Mouse (Mus musculus) kidney, embryonic 15.5 days (tissue): ENCODE data around the gene Cdca3. TPM values are rescaled to one million over a fixed set of nuclear protein-coding genes. Genes with fewer than 3 reads are reported as not detected.
A peak's percentile ranks its signal among the peaks of the same experiment; 100 is the strongest.
"Not testable (repeated sequence)": the region's sequence is repeated elsewhere in the genome, so short reads cannot be mapped to it uniquely, and the experiment has no call there.

Experiments used
- ATAC-seq: fragments of 200-750 bp; cut with Nextera tagmentation; replicated peaks from 2 replicates; pipeline ENCODE4 v1.8.0; 2017; ENCODE audit warnings: moderate TSS enrichment; ENCODE audit not compliant: low FRiP score
- H3K27ac ChIP-seq: fragments of 300-500 bp; sonication (generic); 2 replicates; pipeline ENCODE4 v1.5.1; 2015; ENCODE audit warnings: mild to moderate bottlenecking, inconsistent platforms
- H3K27me3 ChIP-seq: fragments of 300-500 bp; sonication (generic); 2 replicates; pipeline ENCODE4 v1.6.1; 2015; ENCODE audit warnings: inconsistent platforms
- H3K36me3 ChIP-seq: fragments of 300-500 bp; sonication (generic); 2 replicates; pipeline ENCODE4 v1.6.1; 2015; ENCODE audit warnings: inconsistent platforms
- H3K4me1 ChIP-seq: fragments of 300-500 bp; sonication (generic); 2 replicates; pipeline ENCODE4 v1.6.1; 2015; ENCODE audit warnings: inconsistent platforms
- H3K4me2 ChIP-seq: fragments of 300-500 bp; sonication (generic); 2 replicates; pipeline ENCODE4 v1.6.1; 2015; ENCODE audit warnings: moderate library complexity, mild to moderate bottlenecking, inconsistent platforms
- H3K4me3 ChIP-seq: fragments of 300-500 bp; sonication (generic); replicated peaks from 2 replicates; pipeline ENCODE4 v1.5.1; 2015; ENCODE audit warnings: mild to moderate bottlenecking, inconsistent platforms
- H3K9ac ChIP-seq: fragments of 300-500 bp; sonication (generic); 2 replicates; pipeline ENCODE4 v1.6.1; 2015; ENCODE audit warnings: mild to moderate bottlenecking, inconsistent platforms
- H3K9me3 ChIP-seq: fragments of 300-500 bp; sonication (generic); replicated peaks from 2 replicates; pipeline ENCODE4 v1.6.1; 2016; ENCODE audit warnings: inconsistent platforms
- WGBS: fragments of 180-500 bp; shearing (Covaris S2); methylation state at CpG from one replicate; pipeline ENCODE4 v1.1.7; 2015; ENCODE audit warnings: mixed read lengths; 5-methylcytosine and 5-hydroxymethylcytosine counted together
- polyA plus RNA-seq: library from polyadenylated mRNA; unstranded; fragments of >200 nt; fragmentation: Nextera tagmentation; extraction: Ambion mirVana; gene quantifications from 2 replicates; pipeline ENCODE4 v1.2.1, GENCODE M21; 2015

Gene Cdca3
- polyA plus RNA-seq, 1 experiment from 2014 or later: 185 TPM

DNA sequence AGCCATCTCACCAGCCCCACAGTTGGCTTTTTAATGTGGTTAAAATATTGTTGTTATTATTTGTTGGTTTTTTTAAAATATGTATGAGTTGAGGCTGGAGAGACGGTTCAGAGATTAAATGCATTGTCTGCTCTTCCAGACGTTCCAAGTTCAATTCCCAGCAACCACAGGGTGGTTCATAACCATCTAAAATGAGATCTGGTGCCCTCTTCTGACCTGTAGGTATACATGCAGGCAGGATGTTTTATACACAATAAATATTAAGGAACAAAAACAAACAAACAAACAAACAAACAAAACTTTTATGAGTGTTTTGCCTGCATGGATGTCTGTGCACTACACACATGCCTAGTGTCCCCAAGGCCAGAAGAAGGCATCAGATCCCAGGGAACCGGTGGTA, 26.3 kb upstream of the Cdca3 start:
- no peaks in the 10 kb centered on the region for H3K27me3 ChIP-seq
- H3K9me3 ChIP-seq: no peaks in the 10 kb centered on the region
- H3K4me2 ChIP-seq: no peak overlapping the region
- 83% methylated on average over 3 of the region's 3 CpGs for WGBS
- no peak overlapping the region for H3K4me3 ChIP-seq
- H3K4me1 ChIP-seq: peaks cover 29% of the 10 kb centered on the region
- no peaks in the 10 kb centered on the region for H3K36me3 ChIP-seq
- ATAC-seq: no peak
- H3K27ac ChIP-seq: no peak overlapping the region
- H3K9ac ChIP-seq: no peak overlapping the region

DNA sequence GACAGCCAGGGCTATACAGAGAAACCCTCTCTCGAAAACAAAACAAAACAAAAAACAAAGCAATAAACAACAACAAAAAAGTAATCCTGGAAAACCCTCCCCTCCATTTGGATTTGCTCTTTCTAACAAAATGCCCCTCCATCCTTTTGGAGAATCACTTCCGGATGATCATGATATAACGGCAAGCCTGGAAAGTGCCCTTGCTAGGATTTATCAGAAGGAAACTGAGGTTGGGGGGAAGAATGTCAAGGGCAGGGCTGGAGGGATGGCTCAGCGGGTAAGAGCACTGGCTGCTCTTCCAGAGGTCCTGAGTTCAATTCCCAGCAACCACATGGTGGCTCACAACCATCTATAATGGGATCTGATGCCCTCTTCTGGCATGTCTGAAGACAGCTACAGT, 25.7 kb upstream of the Cdca3 start:
- H3K4me2 ChIP-seq, H3K9ac ChIP-seq, H3K27me3 ChIP-seq, H3K9me3 ChIP-seq, ATAC-seq, H3K4me3 ChIP-seq, H3K27ac ChIP-seq, H3K36me3 ChIP-seq: not testable (repeated sequence)
- 92% methylated on average over 4 of the region's 4 CpGs for WGBS
- peaks cover 32% of the 10 kb centered on the region for H3K4me1 ChIP-seq

GRCm38 (mm10) chr6:124804341-124804740, 25.0 kb upstream of the Cdca3 start:
- no peak overlapping the region for H3K4me3 ChIP-seq
- H3K9me3 ChIP-seq: no peaks in the 10 kb centered on the region
- WGBS: 89% methylated on average over 3 of the region's 3 CpGs
- H3K27ac ChIP-seq: no peak overlapping the region; the same call in 1 of the 2 replicates
- peaks cover 36% of the 10 kb centered on the region for H3K4me1 ChIP-seq
- no peaks in the 10 kb centered on the region for H3K36me3 ChIP-seq
- H3K27me3 ChIP-seq: no peaks in the 10 kb centered on the region
- H3K9ac ChIP-seq: no peak overlapping the region
- ATAC-seq: no peak
- H3K4me2 ChIP-seq: no peak overlapping the region

DNA sequence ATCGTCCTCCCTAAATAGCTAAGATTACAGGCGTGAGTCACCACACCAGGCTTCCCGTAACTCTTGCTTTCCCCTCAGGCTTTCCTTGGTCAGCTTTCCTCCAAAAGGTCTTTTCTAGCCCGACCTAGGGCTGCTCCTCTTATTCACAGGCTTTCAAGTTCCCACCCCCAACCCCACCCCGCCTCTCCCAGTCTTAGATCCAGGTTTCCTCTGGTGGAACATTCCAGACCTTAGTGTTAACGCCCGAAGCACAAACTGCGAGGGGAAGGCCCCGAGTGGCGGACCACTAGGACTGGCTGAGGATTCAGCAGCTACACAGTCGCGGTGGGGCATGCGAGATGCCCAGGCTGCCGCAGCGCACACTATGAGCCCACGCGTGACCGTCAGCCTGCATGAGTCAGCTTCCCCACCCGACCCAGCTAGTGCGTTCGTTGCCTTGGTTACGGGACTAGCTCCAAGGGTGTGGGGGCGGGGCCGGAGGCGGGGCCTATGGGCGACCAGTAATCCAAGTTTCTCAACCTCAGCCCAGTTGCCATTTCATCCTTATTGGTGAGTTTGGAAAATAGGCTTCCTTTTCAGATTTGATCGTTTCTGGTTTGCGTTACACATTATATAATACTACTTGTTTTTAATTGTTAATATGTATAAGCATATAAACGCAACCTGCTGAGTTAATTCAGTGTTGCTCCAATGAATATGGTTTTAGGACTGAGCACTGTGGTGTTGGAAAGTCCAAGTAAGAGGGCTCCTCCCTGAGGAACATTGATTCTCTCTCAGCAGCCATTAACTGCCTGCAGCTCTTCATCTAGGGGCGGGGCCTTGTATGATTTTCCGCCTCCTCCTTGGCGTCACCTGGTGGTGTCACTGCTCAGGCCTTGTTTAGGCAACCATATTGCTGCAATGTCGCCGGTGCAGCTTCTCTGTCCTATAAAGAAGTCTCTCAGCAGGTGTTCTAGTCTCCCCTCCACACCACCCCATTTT, 23.7 kb upstream of the Cdca3 start:
- peaks cover 7% of the 10 kb centered on the region; the same call in 1 of the 2 replicates for H3K36me3 ChIP-seq
- peak overlapping the region; percentile 81 for H3K4me2 ChIP-seq
- peaks cover 49% of the 10 kb centered on the region for H3K4me1 ChIP-seq
- peak overlapping the region; percentile 38 for H3K9ac ChIP-seq
- H3K27me3 ChIP-seq: no peaks in the 10 kb centered on the region
- ATAC-seq: peak; percentile 79
- H3K27ac ChIP-seq: peak overlapping the region; percentile 97
- no peaks in the 10 kb centered on the region for H3K9me3 ChIP-seq
- peak overlapping the region; percentile 53 for H3K4me3 ChIP-seq
- WGBS: 1% methylated on average over 34 of the region's 34 CpGs

- Histone ChIP-seq H3K9me3 (no peaks in the 10 kb centered on the region), H3K27ac (peak overlapping the region; percentile 97), H3K27me3 (no peaks in the 10 kb centered on the region), H3K36me3 (peaks cover 16% of the 10 kb centered on the region), H3K9ac (0 out of 2 replicates have a peak overlapping the region, but pooled peaks have one; percentile 5), H3K4me2 (peak overlapping the region; percentile 81), H3K4me3 (peak overlapping the region; percentile 53), H3K4me1 (peaks cover 54% of the 10 kb centered on the region)
- WGBS: 76% methylated on average over 7 of the region's 7 CpGs
- no peak for ATAC-seq
Observed at GRCm38 (mm10) chr6:124806446-124807140, 22.8 kb upstream of the Cdca3 start.

- Histone ChIP-seq H3K9me3 (no peaks in the 10 kb centered on the region), H3K9ac (no peak overlapping the region), H3K4me2 (no peak overlapping the region), H3K27ac (no peak overlapping the region), H3K4me3 (no peak overlapping the region), H3K27me3 (no peaks in the 10 kb centered on the region), H3K4me1 (peaks cover 62% of the 10 kb centered on the region), H3K36me3 (peaks cover 23% of the 10 kb centered on the region)
- 82% methylated on average over 4 of the region's 4 CpGs for WGBS
- no peak for ATAC-seq
Observed at GRCm38 (mm10) chr6:124807366-124807765, 22.0 kb upstream of the Cdca3 start.

GRCm38 (mm10) chr6:124807986-124808357, 21.4 kb upstream of the Cdca3 start:
- Histone ChIP-seq H3K9me3 (no peaks in the 10 kb centered on the region), H3K36me3 (peaks cover 23% of the 10 kb centered on the region), H3K4me1 (peaks cover 68% of the 10 kb centered on the region), H3K4me3 (peak overlapping the region; percentile 70), H3K4me2 (peak overlapping the region; percentile 96), H3K27me3 (no peaks in the 10 kb centered on the region), H3K27ac (peak overlapping the region; percentile 98), H3K9ac (0 out of 2 replicates have a peak overlapping the region, but pooled peaks have one; percentile 68)
- no peak for ATAC-seq
- WGBS: 77% methylated on average over 6 of the region's 6 CpGs

GRCm38 (mm10) chr6:124808358-124809012, 20.9 kb upstream of the Cdca3 start, which contains the start of gene Spsb2:
TSS of gene Spsb2 (plus strand) at chr6:124808661.
- WGBS: 3% methylated on average over 29 of the region's 29 CpGs
- H3K4me2 ChIP-seq: peak within 1 kb of the TSS; percentile 96
- H3K27me3 ChIP-seq: no peaks in the 10 kb centered on the region
- peak within 1 kb of the TSS; percentile 70 for H3K4me3 ChIP-seq
- peaks cover 70% of the 10 kb centered on the region for H3K4me1 ChIP-seq
- ATAC-seq: peak; percentile 66
- no peaks in the 10 kb centered on the region for H3K9me3 ChIP-seq
- H3K36me3 ChIP-seq: peaks cover 23% of the 10 kb centered on the region
- H3K9ac ChIP-seq: peak within 1 kb of the TSS; percentile 68
- peak within 1 kb of the TSS; percentile 98 for H3K27ac ChIP-seq

- no peaks in the 10 kb centered on the region for H3K9me3 ChIP-seq
- WGBS: under 1% methylated on average over 35 of the region's 35 CpGs
- H3K9ac ChIP-seq: peak overlapping the region; percentile 68
- peaks cover 71% of the 10 kb centered on the region for H3K4me1 ChIP-seq
- H3K36me3 ChIP-seq: peaks cover 23% of the 10 kb centered on the region
- ATAC-seq: peak; percentile 4
- H3K27me3 ChIP-seq: no peaks in the 10 kb centered on the region
- peak overlapping the region; percentile 98 for H3K27ac ChIP-seq
- H3K4me2 ChIP-seq: peak overlapping the region; percentile 96
- H3K4me3 ChIP-seq: peak overlapping the region; percentile 70
Observed at GRCm38 (mm10) chr6:124809052-124809774, 20.1 kb upstream of the Cdca3 start.

GRCm38 (mm10) chr6:124809775-124810538, 19.4 kb upstream of the Cdca3 start:
- peak overlapping the region; percentile 96 for H3K4me2 ChIP-seq
- 44% methylated on average over 14 of the region's 14 CpGs for WGBS
- H3K9me3 ChIP-seq: no peaks in the 10 kb centered on the region
- peak overlapping the region; percentile 68 for H3K9ac ChIP-seq
- peaks cover 77% of the 10 kb centered on the region for H3K4me1 ChIP-seq
- H3K4me3 ChIP-seq: peak overlapping the region; percentile 70
- H3K27ac ChIP-seq: peak overlapping the region; percentile 98
- no peak for ATAC-seq
- peaks cover 23% of the 10 kb centered on the region for H3K36me3 ChIP-seq
- no peaks in the 10 kb centered on the region for H3K27me3 ChIP-seq
